Mouse (Mus musculus) ES-E14 (cell line): ENCODE data around the gene Trcg1. TPM values are rescaled to one million over a fixed set of nuclear protein-coding genes. Genes with fewer than 3 reads are reported as not detected.

Experiments
- DNase-seq: peaks from one replicate; pipeline ENCODE4 v3.0.0-alpha.2; 2013; ENCODE audit warnings: low read depth, low spot score
- H3K27ac ChIP-seq: 2 replicates; pipeline ENCODE4 v1.5.1; 2012; ENCODE audit warnings: low read depth, mild to moderate bottlenecking, low read length, moderate library complexity, mixed read lengths; ENCODE audit not compliant: poor library complexity, insufficient read depth, severe bottlenecking
- H3K36me3 ChIP-seq: 2 replicates; pipeline ENCODE4 v1.6.1; 2012; ENCODE audit warnings: mild to moderate bottlenecking, low read length, moderate library complexity, mixed read lengths; ENCODE audit not compliant: control insufficient read depth, poor library complexity, insufficient read depth, severe bottlenecking
- H3K4me1 ChIP-seq, 2 experiments: fragments of 150-350 bp in 1 of 2; sonication (generic) in 1 of 2; 2 replicates each; pipeline ENCODE4 v1.6.1; 2012; ENCODE audit warnings: low read length in 2 of 2, mild to moderate bottlenecking in 1 of 2, mixed read lengths in 1 of 2; ENCODE audit not compliant: control insufficient read depth in 2 of 2, insufficient read depth in 2 of 2, poor library complexity in 1 of 2
- H3K4me3 ChIP-seq, 2 experiments: fragments of 150-350 bp in 1 of 2; sonication (generic) in 1 of 2; 2 replicates each; pipeline ENCODE4 v1.5.1; 2012; ENCODE audit warnings: low read length in 2 of 2, low read depth in 1 of 2, mild to moderate bottlenecking in 1 of 2, mixed read lengths in 1 of 2; ENCODE audit not compliant: insufficient read depth in 1 of 2, poor library complexity in 1 of 2, severe bottlenecking in 1 of 2
- H3K9ac ChIP-seq: 2 replicates; pipeline ENCODE4 v1.6.1; 2012; ENCODE audit warnings: low read depth, mild to moderate bottlenecking, low read length, mixed read lengths; ENCODE audit not compliant: poor library complexity, insufficient read depth, severe bottlenecking
- H3K9me3 ChIP-seq: fragments of 150-350 bp; sonication (generic); 2 replicates; pipeline ENCODE4 v1.6.1; 2012; ENCODE audit warnings: low read depth, mild to moderate bottlenecking, low read length; ENCODE audit not compliant: control insufficient read depth, insufficient read depth
- CHD2 ChIP-seq: IDR thresholded peaks from 2 replicates; pipeline ENCODE4 v1.6.1; 2014; ENCODE audit warnings: mild to moderate bottlenecking, low read depth, low read length, inconsistent platforms
- HCFC1 ChIP-seq: IDR thresholded peaks from 2 replicates; pipeline ENCODE4 v1.6.1; 2012; ENCODE audit warnings: low read length, inconsistent platforms, borderline replicate concordance; ENCODE audit not compliant: insufficient read depth
- MAFK ChIP-seq: IDR thresholded peaks from 2 replicates; pipeline ENCODE4 v1.6.1; 2014; ENCODE audit warnings: mild to moderate bottlenecking, low read depth, low read length, inconsistent platforms; ENCODE audit not compliant: insufficient read depth
- ZC3H11A ChIP-seq: IDR thresholded peaks from 2 replicates; pipeline ENCODE4 v1.6.1; 2012; ENCODE audit warnings: low read depth, mild to moderate bottlenecking, inconsistent platforms, low read length, borderline replicate concordance
- ZNF384 ChIP-seq: IDR thresholded peaks from 2 replicates; pipeline ENCODE4 v1.6.1; 2012; ENCODE audit warnings: low read depth, low read length, inconsistent platforms
- in situ Hi-C, 2 experiments: fragments of 600-800 bp; cut with MboI; formaldehyde crosslinking; loops; one replicate each; pipeline ENCODE4 v1.15.1; 2025; ENCODE audit warnings: low sequenced_read_pairs in 2 of 2, inconsistent platforms in 1 of 2; ENCODE audit not compliant: unreplicated experiment in 2 of 2
- total RNA-seq: library from RNA; depleted of rRNA; stranded (reverse); fragments of 300-350 nt; gene quantifications from 2 replicates; pipeline ENCODE4 v1.2.3, GENCODE M21; 2012

Trcg1 gene
- total RNA-seq, 1 experiment: not detected

DNA sequence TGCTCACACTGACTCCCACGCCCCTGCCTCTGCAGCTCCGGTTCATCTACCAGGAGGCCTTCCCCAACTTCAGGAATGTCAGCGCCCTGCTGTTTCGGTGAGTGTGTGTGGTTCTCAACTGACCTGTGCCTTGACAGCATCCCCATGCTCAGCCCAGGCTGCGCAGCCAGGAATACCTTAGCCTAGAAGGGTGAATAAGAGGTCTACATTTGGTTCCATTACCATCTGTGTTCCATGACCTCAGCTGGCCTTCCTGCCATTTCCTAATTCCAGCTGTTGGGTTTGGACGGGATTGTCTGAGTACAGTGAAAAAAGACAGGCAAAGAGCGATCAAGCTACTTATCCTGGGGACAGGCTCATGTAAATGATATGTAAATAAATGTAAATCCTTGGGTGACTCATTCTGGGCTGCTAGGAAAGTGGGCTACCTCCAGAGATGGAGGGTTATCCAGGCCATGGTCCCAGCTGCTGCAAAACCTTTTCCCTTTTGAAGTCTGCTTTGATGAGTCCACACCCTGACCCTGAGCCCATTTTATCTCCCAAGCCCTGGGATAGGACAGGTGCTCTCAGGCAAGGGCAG lies 7.8 kb downstream of the Trcg1 start:
- no peak for TF ChIP-seq ZC3H11A
- no peak for TF ChIP-seq CHD2
- TF ChIP-seq HCFC1: no peak
- no peak for TF ChIP-seq ZNF384
- no peak for TF ChIP-seq MAFK
- H3K9me3 ChIP-seq: no peaks in the 10 kb centered on the region
- H3K27ac ChIP-seq: no peak overlapping the region
- no peak overlapping the region for H3K9ac ChIP-seq
- no peak overlapping the region for H3K4me3 ChIP-seq
- peak; percentile 31 for DNase-seq
- in situ Hi-C loops: no loop called here
- peaks cover 6 to 29% of the 10 kb centered on the region in 2 experiments; a peak in 3 of 4 replicates for H3K4me1 ChIP-seq
- H3K36me3 ChIP-seq: no peaks in the 10 kb centered on the region

DNA sequence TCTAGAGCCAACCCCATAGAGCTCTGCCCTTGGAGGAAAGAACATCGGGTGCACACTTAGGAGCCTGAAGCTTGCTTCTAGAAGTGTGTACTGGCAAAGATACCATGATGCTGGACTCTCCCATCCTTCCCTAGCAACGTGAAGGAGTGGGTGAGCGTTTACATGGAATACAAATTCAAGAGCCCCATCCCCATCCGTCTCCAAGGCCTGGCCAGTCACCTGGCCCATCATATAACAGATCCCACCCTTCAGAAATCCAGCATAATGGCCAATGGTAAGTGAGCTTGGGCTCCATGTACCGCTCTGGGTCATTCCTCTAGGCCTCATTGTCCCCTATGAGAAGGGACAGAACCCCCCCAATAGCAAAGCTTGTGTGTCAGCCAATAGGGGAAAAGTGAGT lies 10.1 kb downstream of the Trcg1 start:
- Histone ChIP-seq H3K36me3 (peaks cover 2% of the 10 kb centered on the region; the same call in 1 of the 2 replicates), H3K4me3 (no peak overlapping the region), H3K4me1 (peaks cover 6 to 27% of the 10 kb centered on the region in 2 experiments; a peak in 3 of 4 replicates), H3K9me3 (no peaks in the 10 kb centered on the region), H3K9ac (no peak overlapping the region), H3K27ac (no peak overlapping the region)
- DNase-seq: no peak
- in situ Hi-C loops: no loop called here
- TF ChIP-seq ZNF384 (no peak), ZC3H11A (no peak), CHD2 (no peak)

DNA sequence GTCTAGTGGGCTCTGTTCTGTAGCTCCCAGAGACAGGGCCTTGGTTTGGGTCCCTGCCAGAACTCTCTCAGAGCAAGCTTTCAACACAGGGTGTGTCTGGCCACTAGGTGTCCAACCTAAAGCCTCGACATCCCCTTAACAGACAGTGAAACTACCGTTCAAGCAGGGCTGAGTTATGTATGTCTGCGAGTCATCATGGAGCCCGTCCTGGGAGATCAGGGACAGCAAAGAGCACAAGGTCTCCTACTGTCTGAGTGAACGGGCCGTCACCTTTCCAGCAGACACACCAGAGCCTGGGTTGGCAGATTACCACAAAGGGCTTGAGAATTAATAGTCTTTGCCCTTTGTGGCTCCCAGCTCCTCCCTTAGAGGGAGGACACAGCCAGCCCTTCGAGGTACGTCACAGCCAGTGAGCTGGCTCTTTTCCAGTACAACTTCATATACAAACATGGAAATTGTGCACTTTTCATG lies 10.9 kb downstream of the Trcg1 start:
- TF ChIP-seq HCFC1 (no peak), ZNF384 (no peak), CHD2 (no peak), MAFK (no peak), ZC3H11A (no peak)
- no peaks in the 10 kb centered on the region for H3K9me3 ChIP-seq
- DNase-seq: no peak
- no peak overlapping the region for H3K4me3 ChIP-seq
- peaks cover 6 to 26% of the 10 kb centered on the region in 2 experiments; a peak in 3 of 4 replicates for H3K4me1 ChIP-seq
- H3K36me3 ChIP-seq: peaks cover 9% of the 10 kb centered on the region
- no peak overlapping the region for H3K9ac ChIP-seq
- in situ Hi-C loops: no loop called here
- H3K27ac ChIP-seq: no peak overlapping the region

DNA sequence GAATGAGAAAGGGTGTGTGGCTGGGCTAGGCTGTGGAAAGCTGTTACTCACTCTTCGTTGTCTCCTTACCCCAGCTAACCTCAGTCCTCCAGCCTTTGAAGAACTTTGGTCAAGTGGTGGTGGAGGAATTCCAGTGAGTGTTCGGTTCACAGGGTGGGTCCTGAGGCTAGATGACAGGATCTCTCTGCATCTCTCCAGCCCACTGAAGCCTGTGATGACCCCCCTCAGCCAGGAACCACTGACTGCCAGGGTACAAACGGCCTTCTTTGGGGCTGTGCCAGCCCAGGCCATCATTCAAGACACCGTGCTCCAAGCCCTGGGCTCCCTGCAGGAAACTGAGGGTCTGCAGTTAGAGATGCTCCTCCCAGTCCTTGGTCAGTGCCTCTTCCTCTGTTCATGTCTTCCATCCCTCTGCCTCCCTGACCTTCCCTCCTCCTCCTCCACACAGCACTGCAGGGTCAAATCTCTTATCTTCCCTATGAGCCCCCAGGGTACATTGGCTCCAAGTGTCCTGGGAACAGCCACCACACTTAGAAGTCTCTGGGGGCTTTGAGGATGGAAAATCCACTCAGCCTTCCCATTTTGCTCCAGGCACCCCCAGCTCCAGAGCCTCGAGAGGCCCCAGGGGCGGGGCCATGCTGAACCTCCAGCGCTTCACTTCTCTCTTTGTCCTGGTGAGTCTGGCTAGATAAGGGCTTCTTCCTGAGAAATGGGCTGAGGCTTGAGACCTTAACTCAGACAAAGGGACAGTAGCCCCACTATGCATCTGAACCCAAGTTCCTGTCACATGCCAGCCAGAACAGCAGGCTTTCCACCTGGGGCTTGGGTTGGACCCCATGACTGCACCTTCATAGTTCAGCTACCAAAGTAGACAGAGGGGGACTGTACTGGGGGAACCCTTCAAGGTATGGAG lies 11.9 kb downstream of the Trcg1 start:
- TF ChIP-seq MAFK (no peak), ZC3H11A (no peak), HCFC1 (no peak), ZNF384 (no peak), CHD2 (no peak)
- Histone ChIP-seq H3K4me1 (peaks cover 6 to 21% of the 10 kb centered on the region in 2 experiments; a peak in 3 of 4 replicates), H3K9ac (no peak overlapping the region), H3K9me3 (no peaks in the 10 kb centered on the region), H3K4me3 (no peak overlapping the region), H3K27ac (no peak overlapping the region), H3K36me3 (peaks cover 20% of the 10 kb centered on the region)
- DNase-seq: no peak
- in situ Hi-C loops: no loop called here
